Mouse (Mus musculus) brain, embryonic 14.5 days (tissue): Measurements from ENCODE around the gene Inka1. TPM values are rescaled to one million over a fixed set of nuclear protein-coding genes. Genes with fewer than 3 reads are reported as not detected.
"Not testable (repeated sequence)": the region's sequence is repeated elsewhere in the genome, so short reads cannot be mapped to it uniquely, and the experiment has no call there.

Experiments used
- DNase-seq: peaks from one replicate; pipeline ENCODE4 v3.0.0-alpha.2; 2011; ENCODE audit warnings: low read depth
- CTCF ChIP-seq: fragments of 200-500 bp; IDR thresholded peaks from 2 replicates; pipeline ENCODE4 v1.5.1; 2012; ENCODE audit warnings: inconsistent platforms, mild to moderate bottlenecking, moderate library complexity, borderline replicate concordance; ENCODE audit not compliant: insufficient read depth, insufficient read length; ENCODE audit errors: extremely low read depth
- POLR2A ChIP-seq: fragments of 200-500 bp; IDR thresholded peaks from 2 replicates; pipeline ENCODE4 v1.6.1; 2012; ENCODE audit warnings: mild to moderate bottlenecking, inconsistent platforms, borderline replicate concordance; ENCODE audit not compliant: poor library complexity, insufficient read depth, insufficient read length, severe bottlenecking; ENCODE audit errors: extremely low read depth
- polyA plus RNA-seq: library from polyadenylated mRNA; depleted of rRNA; stranded (reverse); fragments of >200 nt; gene quantifications from 2 replicates; pipeline ENCODE4 v1.2.3, GENCODE M21; 2012; rRNA removed

The Inka1 gene
- 13.3 and 14.6 TPM in 2 replicates for polyA plus RNA-seq

DNA sequence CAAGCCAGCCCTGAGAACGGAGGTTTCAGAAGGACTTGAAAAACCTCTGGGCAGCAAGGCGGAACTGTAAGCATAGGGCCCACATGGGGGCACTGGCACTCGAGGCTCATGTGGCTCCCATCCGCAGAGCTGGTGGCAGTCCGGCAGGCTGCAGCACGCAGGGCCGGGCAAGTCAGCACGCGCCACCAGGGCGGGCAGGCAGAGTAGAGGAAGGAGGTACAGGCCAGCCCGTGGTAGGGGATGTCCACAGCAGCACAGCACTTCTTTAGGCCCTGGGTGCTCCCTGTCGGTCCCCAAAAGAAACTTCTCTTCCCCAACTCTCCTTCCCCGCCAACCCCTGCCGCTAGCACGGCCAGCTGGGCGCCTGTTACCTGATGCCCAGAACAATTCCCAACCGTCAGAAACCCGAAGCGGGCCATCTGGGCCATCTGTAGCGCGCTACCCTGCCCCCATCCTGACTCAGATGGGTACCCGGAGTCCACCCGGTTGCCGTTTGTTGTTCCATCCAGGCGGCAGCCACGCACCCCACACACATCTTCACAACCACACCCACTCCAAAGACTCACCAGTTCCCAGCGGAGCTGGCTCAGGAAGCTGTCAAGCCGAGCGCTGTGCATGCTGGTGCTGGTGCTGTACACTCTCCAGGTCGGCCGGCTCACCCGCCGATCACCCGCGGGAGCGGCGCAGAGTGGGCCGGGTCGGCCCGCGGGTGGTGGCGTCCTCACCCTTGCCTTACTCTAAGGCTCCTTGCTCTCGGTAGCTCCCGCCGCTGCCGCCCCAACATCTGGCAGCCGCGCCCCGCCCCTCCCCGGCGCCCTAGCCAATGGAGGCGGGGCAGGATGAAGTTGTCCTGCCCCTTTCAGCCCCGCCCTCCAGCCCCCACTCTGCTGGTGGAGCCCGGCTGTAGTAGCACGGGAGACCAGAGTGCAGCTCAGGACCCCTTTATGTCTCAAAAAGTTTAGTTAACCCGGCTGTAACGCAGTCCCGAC is at the start of gene Inka1:
Gene Inka1, minus strand, starts transcription at position 749 of the 989 bp plus-strand sequence.
- TF ChIP-seq POLR2A (no peak), CTCF (no peak)
- DNase-seq, result peak; percentile 84

DNA sequence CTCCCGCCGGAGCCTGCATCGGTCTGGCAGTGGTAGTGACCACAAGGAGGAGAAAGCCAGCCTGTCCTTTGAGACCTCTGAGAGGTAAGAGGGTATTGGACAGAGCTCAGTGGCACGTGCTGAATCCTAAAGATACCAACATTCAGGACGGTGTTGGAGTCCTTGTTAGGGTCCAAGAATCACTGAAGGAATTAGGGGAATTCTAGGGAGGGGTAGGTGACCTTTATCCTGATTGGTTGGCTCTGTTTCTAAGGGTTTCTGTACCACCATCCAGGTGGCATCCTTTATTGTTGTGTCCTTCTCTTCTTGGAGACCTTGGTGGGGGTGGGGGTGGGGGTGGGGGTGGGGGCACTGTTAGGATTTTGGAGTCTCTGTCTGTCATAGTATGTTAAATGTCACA is 46.4 kb upstream of the Inka1 start:
- no peak for DNase-seq
- TF ChIP-seq CTCF (no peak), POLR2A (no peak)

DNA sequence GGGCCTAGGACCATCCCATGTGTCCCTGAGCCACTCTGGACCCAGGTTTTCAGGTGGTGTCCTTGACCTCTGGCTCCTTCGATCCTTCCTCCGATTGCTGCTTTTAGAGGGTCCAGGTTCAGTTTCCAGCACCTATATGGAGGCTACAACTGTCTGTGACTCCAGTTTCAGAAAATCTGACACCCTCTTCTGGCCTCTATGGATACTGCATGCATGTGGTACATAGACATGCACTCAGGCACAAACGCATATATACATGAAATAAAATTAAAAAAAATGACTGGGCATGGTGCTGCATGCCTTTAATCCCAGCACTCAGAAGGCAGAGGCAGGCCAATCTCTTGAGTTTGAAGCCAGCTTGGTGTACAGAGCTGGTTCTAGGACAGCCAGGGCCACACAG is 42.2 kb upstream of the Inka1 start:
- TF ChIP-seq POLR2A, result no peak
- TF ChIP-seq CTCF, result no peak
- DNase-seq, result no peak

DNA sequence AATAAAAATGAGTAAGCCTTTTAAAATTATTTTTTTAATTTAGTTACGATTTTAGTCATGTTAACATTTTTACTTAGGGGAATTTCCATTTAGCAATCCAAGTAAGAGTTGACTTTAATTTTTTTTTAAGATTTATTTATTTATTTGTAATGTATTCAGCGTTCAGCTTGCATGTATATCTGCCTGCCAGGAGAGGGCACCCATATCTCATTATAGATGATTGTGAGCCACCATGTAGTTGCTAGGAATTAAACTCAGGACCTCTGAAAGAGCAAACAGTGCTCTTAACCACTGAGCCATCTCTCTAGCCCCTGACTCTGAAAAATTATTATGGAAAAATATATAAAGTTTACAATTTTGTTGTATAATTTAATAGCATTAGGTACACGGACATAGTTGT is 40.9 kb upstream of the Inka1 start:
- no peak for TF ChIP-seq POLR2A
- no peak for TF ChIP-seq CTCF
- DNase-seq, result no peak

DNA sequence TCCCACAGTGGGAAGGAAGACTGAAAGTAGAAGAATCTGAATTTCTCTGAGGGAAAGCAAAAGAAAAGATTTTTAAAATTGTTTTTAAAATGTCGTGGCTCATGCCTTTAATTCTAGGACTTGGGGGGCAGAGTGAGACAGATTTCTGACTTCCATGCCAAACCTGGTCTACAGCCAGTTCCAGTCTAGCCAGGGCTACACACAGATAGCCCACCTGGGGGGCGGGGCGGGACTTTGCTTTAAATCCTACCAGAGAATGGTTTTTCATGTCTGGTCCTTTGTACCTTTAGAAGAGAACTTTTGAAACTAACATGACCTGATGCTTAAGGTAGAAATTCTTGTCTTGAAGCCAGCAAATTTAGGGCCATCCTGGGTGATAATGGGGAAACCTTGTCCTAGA is 37.5 kb upstream of the Inka1 start:
- no peak for TF ChIP-seq CTCF
- TF ChIP-seq POLR2A, result no peak
- DNase-seq, result no peak

DNA sequence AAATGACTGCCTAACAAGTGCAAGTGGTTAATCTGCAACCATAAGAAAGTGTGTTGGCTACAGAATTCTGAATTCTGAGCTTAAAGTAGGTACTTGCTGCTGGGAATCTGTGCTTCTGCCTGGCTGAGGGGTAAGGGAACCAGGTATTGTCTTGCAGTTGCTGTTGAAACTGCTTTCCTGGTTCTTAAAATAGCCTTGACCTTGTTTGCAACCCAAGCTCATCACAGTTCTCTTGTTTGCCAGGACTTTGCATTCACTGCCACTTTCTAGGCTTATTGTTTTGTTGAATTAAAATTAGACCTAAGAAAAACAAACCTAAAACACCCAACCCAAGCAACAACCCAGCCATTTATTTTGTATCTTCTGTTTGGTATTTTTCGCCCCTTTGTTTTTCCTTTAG is 35.1 kb upstream of the Inka1 start:
- no peak for TF ChIP-seq POLR2A
- no peak for DNase-seq

DNA sequence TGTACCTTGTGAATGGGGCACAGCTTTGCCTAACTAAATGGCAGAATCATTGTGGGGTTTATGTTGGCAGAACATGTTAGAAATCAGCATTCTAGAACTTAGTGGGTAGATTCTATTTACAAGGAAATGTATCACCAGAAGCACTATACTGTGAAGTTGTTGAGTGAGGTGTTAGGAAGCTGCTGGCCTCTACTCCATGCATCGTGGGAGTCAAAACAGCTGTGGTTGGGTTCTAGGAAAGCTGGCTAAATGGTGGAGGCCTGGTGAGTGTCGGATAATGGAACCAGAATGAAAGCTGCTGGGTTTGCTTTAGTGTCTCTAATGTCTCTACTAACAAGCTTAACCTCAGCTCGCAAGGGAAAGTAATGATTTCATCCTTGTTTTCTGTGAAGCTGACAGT is 31.4 kb upstream of the Inka1 start:
- no peak for DNase-seq
- no peak for TF ChIP-seq POLR2A
- no peak for TF ChIP-seq CTCF

DNA sequence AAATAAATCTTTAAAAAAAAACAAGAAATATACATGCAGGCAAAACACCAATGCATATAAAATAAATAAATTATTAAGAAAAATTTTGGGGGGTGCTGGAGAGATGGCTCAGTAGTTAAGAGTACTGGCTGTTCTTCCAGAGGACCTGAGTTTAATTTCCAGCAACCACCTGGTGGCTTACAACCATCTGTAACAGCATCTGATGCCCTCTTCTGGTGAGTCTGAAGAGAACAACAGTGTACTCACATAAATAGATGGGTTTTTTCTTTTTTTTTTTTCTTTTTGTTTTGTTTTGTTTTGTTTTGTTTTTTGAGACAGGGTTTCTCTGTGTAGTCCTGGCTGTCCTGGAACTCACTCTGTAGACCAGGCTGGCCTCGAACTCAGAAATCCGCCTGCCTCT is 27.9 kb upstream of the Inka1 start:
- not testable (repeated sequence) for DNase-seq

DNA sequence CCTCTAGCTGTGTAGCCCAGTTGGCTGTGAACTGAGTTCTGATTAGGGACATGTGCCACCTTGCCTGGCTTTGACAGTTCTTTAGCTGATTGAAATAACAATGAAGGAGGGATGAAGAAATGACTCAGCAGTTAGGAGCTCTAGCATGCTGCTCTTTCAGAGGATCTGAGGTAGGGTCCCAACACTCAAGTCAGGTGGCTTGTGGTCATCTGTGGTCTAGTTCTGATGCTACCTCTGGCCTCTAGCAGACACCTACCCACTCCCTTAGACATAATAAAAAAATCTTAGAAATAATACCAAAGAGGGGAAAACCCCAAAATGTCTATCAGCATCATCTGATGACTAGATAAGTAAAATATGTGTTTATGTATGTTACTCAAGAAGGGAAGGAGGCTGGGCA is 24.7 kb upstream of the Inka1 start:
- DNase-seq, result no peak
- TF ChIP-seq CTCF (no peak), POLR2A (no peak)

DNA sequence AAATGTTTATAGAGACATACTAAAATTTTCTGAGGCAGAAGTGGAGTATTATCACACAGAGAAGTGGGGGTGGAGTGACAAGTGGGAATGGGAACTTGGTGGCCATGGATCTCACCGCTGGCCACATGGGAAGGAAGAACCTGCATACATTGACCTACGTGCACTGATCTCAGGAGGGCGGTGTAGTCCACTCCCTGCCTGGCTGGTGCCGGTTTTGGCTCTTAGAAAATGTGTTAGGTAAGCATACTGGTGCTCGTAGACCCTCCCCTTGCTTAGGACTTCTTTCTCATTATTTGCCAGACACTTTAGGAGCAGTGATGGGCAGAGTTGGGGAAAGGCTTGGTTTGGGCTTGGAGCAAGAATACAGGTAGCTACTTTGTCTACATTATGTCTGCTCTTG is 22.4 kb upstream of the Inka1 start:
- no peak for DNase-seq
- TF ChIP-seq CTCF, result no peak
- TF ChIP-seq POLR2A, result no peak

DNA sequence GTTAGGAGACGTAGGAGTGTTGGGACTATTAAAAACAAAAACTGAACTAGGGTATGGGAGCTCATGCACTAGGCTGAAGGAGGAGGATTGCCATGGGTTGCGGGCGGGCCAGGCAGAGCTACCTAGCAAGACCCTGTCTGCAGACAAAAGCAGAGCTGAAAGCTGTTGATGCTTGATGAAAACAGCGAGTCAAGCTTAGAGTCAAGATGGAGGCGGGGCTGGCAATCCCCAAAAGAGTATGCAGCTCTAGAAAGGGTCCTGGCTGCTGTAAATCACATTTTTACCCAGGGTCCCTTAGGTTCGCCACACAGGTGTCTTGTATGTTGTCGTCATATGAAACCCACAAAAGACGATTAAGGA is 17.8 kb upstream of the Inka1 start:
- TF ChIP-seq CTCF (no peak), POLR2A (peak; percentile 21; the same call in 1 of the 2 replicates)
- peak; percentile 63 for DNase-seq

DNA sequence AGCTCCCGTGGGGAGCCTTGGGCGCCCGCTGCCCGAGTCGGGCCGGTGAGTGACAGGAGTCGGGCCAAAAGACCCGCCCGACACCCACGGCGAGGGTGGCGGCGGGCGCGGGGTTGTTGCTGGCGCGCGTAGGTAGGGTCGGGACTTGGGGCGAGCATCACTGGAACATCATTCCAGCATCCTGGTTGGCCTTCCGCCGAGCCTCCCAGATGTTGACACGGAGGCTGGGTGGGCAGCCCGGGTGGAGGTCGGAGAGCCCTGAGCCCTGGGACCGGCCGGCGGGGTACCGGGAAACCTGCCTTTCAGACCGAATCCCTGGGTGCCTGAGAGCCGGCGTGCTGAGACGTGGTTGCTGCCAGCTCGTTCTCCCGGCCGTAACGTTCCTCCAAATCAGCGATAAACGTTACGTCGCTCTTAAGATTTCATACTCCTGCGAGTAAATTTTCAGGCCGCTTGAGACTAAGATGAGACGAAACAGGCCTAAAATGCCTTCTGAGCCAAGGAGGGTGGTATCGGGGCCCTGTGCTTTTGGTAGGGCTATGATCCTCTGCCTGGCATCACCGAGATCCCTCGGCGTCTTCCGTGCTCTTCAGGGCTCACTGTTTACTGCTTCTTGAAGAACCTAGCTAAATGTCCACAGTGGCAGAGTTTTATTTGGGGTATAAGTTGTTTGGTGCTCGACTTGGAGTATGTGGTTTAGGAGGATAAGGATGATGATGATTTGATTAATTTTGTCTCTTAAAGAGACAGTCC is 17.3 kb upstream of the Inka1 start:
- peak; percentile 60 for DNase-seq
- TF ChIP-seq CTCF, result no peak
- TF ChIP-seq POLR2A, result no peak
